Mouse (Mus musculus): Measurements from ENCODE around the gene Gdf9.

- no peak for TF ChIP-seq CTCF (IDR thresholded peaks at IDR 0.05; ENCODE audit: insufficient read depth, low read length)
- no peak for TF ChIP-seq POLR2A (IDR thresholded peaks at IDR 0.05; ENCODE audit: borderline replicate concordance, extremely low read depth, low read depth, low read length)
These were observed 21.6 kb downstream of the Gdf9 start for GRCm38 (mm10) chr11:53452396-53452795.

All from lung, adult 2 months (tissue).